Mouse (Mus musculus): Measurements from ENCODE around the gene Mdm4. TPM values are rescaled to one million over a fixed set of nuclear protein-coding genes. Genes with fewer than 3 reads are reported as not detected.

Gene Mdm4
- total and polyA plus RNA-seq, 3 experiments = 19.8 to 28.1 TPM; not detected in 1

DNA sequence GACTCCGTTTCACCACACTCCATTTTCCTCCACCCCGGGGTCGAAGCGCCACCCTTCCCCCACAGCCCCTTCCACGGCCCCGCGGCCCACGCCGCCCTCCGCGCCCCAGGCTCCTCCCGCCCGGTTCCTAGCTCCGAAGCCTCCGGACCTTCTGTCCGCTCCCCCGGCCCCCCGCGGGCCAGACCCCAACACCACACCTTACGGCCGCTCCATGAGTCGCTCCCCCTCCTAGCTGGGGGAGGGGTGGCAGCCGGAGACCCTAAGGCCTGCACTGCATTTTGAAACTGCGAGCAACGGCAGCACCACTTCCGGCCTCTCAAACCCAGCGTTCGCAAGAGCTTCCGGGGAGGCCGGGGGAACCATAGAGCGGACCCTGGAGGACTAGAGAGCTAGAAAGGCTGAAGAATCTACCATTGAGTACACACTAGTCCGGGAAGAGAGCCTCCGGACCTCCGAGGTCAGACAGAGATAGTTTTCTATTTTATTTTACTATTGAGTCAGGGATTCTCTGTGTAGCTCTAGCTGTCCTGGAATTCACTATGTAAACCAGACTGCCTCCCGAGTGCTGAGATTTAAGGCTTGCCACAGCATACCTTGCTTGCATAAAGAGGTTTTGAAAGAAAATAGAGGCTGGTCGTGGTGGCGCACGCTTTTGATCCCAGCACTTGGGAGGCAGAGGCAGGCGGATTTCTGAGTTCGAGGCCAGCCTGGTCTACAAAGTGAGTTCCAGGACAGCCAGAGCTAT lies 5.1 kb downstream of the Mdm4 start:
- Histone ChIP-seq H3K9ac (ENCODE audit: control insufficient read depth, low read depth, low read length, poor library complexity, severe bottlenecking) (peak overlapping the region; percentile 100), H3K9me3 (replicated peaks; ENCODE audit: insufficient read depth, low read length) (no peaks in the 10 kb centered on the region), H3K27me3 (ENCODE audit: control insufficient read depth in 1 of 2, insufficient read depth in 2 of 2, low read length in 2 of 2) (no peaks in the 10 kb centered on the region), H3K36me3 (ENCODE audit: control insufficient read depth in 1 of 2, insufficient read depth in 2 of 2, low read length in 2 of 2) (peaks cover 3 to 31% of the 10 kb centered on the region in 2 experiments; a peak in 2 of 4 replicates), H3K4me3 (ENCODE audit: control insufficient read depth in 1 of 2, insufficient read depth in 1 of 2, low read depth in 2 of 2, low read length in 2 of 2) (peak overlapping the region; percentile 68 to 98), H3K27ac (ENCODE audit: control insufficient read depth, low read depth, low read length) (peak overlapping the region; percentile 97), H3K4me1 (ENCODE audit: control insufficient read depth in 1 of 2, insufficient read depth in 2 of 2, low read length in 2 of 2) (peaks cover 8 to 35% of the 10 kb centered on the region in 2 experiments), H3K79me2 (ENCODE audit: control insufficient read depth, insufficient read depth, low read length, poor library complexity) (peaks cover 34% of the 10 kb centered on the region)
- DNase-seq (ENCODE audit: low read depth, low spot score) = peak; percentile 98
- peak; percentile 96 for TF ChIP-seq TBP (IDR thresholded peaks at IDR 0.05; ENCODE audit: low read depth, low read length)
- TF ChIP-seq ZNF384 (IDR thresholded peaks at IDR 0.05; ENCODE audit: low read depth, low read length) = no peak
- TF ChIP-seq RCOR1 (IDR thresholded peaks at IDR 0.05; ENCODE audit: low read depth, low read length) = no peak
- TF ChIP-seq POLR2AphosphoS2 (IDR thresholded peaks at IDR 0.05; ENCODE audit: low read length) = peak; percentile 76; the same call in 1 of the 2 replicates
- peak; percentile 83 for TF ChIP-seq SIN3A (IDR thresholded peaks at IDR 0.05; ENCODE audit: low read length)
- TF ChIP-seq E2F4 (IDR thresholded peaks at IDR 0.05; ENCODE audit: borderline replicate concordance, low read depth, low read length) = no peak
- TF ChIP-seq MYB (IDR thresholded peaks at IDR 0.05; ENCODE audit: low read depth, low read length) = no peak
- no peak for TF ChIP-seq BHLHE40 (IDR thresholded peaks at IDR 0.05; ENCODE audit: borderline replicate concordance, low read depth, low read length)
- TF ChIP-seq HCFC1 (IDR thresholded peaks at IDR 0.05; ENCODE audit: low read depth, low read length) = peak; percentile 91
- no peak; the same call in 1 of the 2 replicates for TF ChIP-seq GABPA (IDR thresholded peaks at IDR 0.05; ENCODE audit: low read depth, low read length)
- peak; percentile 35; the same call in 1 of the 2 replicates for TF ChIP-seq ZMIZ1 (IDR thresholded peaks at IDR 0.05; ENCODE audit: low read depth, low read length)
- TF ChIP-seq RAD21 (IDR thresholded peaks at IDR 0.05; ENCODE audit: low read depth, low read length) = no peak
- TF ChIP-seq SMC3 (IDR thresholded peaks at IDR 0.05; ENCODE audit: low read depth, low read length) = no peak
- TF ChIP-seq MAZ (IDR thresholded peaks at IDR 0.05; ENCODE audit: low read depth, low read length) = no peak; the same call in 1 of the 2 replicates
- no peak for TF ChIP-seq USF1 (IDR thresholded peaks at IDR 0.05; ENCODE audit: low read depth, low read length)
- no peak for TF ChIP-seq ETS1 (IDR thresholded peaks at IDR 0.05; ENCODE audit: low read depth, low read length)
- TF ChIP-seq POLR2AphosphoS5 (IDR thresholded peaks at IDR 0.05; ENCODE audit: borderline replicate concordance, low read depth, low read length) = no peak
- peak; percentile 74 to 80; a peak in 3 of 4 replicates for TF ChIP-seq POLR2A (IDR thresholded peaks at IDR 0.05; ENCODE audit: control insufficient read depth in 1 of 2, insufficient read depth in 1 of 2, low read depth in 1 of 2, low read length in 2 of 2, poor library complexity in 1 of 2)
- no peak for TF ChIP-seq ZKSCAN1 (IDR thresholded peaks at IDR 0.05; ENCODE audit: low read depth, low read length)
- TF ChIP-seq MXI1 (IDR thresholded peaks at IDR 0.05; ENCODE audit: low read depth, low read length) = peak; percentile 87; the same call in 1 of the 2 replicates
- TF ChIP-seq NELFE (IDR thresholded peaks at IDR 0.05; ENCODE audit: low read depth, low read length) = peak; percentile 93
- TF ChIP-seq CHD1 (IDR thresholded peaks at IDR 0.05; ENCODE audit: low read depth, low read length) = no peak
- peak; percentile 94 for TF ChIP-seq ELF1 (IDR thresholded peaks at IDR 0.05; ENCODE audit: low read depth, low read length)
- no peak; the same call in 1 of the 2 replicates for TF ChIP-seq MYC (IDR thresholded peaks at IDR 0.05; ENCODE audit: low read depth, low read length)
- TF ChIP-seq GATA1 (IDR thresholded peaks at IDR 0.05; ENCODE audit: low read depth, low read length) = no peak
- TF ChIP-seq TAL1 (IDR thresholded peaks at IDR 0.05; ENCODE audit: low read length) = no peak
- no peak for TF ChIP-seq MAX (IDR thresholded peaks at IDR 0.05; ENCODE audit: low read length)
- peak; percentile 46; the same call in 1 of the 2 replicates for TF ChIP-seq TCF12 (IDR thresholded peaks at IDR 0.05; ENCODE audit: low read depth, low read length)

Measured in MEL (cell line).